Mouse (Mus musculus): ENCODE measurements around the gene Grhpr.

Grhpr gene

GRCm38 (mm10) chr4:44963156-44963555, 18.0 kb upstream of the Grhpr start:
- no peaks in the 10 kb centered on the region for H3K36me3 ChIP-seq (ENCODE audit: control insufficient read depth, insufficient read depth, low read length, poor library complexity, severe bottlenecking)
- H3K27me3 ChIP-seq (ENCODE audit: control insufficient read depth, insufficient read depth, low read length, poor library complexity, severe bottlenecking), result no peaks in the 10 kb centered on the region
- DNase-seq (ENCODE audit: low read depth, low spot score), result no peak

GRCm38 (mm10) chr4:44965175-44965574, 16.0 kb upstream of the Grhpr start:
- no peak for DNase-seq (ENCODE audit: low read depth, low spot score)
- Histone ChIP-seq H3K27me3 (ENCODE audit: control insufficient read depth, insufficient read depth, low read length, poor library complexity, severe bottlenecking) (no peaks in the 10 kb centered on the region), H3K36me3 (ENCODE audit: control insufficient read depth, insufficient read depth, low read length, poor library complexity, severe bottlenecking) (no peaks in the 10 kb centered on the region)

- H3K27me3 ChIP-seq (ENCODE audit: control insufficient read depth, insufficient read depth, low read length, poor library complexity, severe bottlenecking), result no peaks in the 10 kb centered on the region
- DNase-seq (ENCODE audit: low read depth, low spot score), result no peak
Measured at GRCm38 (mm10) chr4:44965736-44966135, 15.5 kb upstream of the Grhpr start.

GRCm38 (mm10) chr4:44967402-44967801, 13.8 kb upstream of the Grhpr start:
- DNase-seq (ENCODE audit: low read depth, low spot score), result peak; percentile 80
- Histone ChIP-seq H3K36me3 (ENCODE audit: control insufficient read depth, insufficient read depth, low read length, poor library complexity, severe bottlenecking) (no peaks in the 10 kb centered on the region), H3K27me3 (ENCODE audit: control insufficient read depth, insufficient read depth, low read length, poor library complexity, severe bottlenecking) (no peaks in the 10 kb centered on the region)

More at GRCm38 (mm10) chr4:44965736-44966135, 15.5 kb upstream of the Grhpr start:
- no peaks in the 10 kb centered on the region for H3K36me3 ChIP-seq (ENCODE audit: control insufficient read depth, insufficient read depth, low read length, poor library complexity, severe bottlenecking)

GRCm38 (mm10) chr4:44970056-44970455, 11.1 kb upstream of the Grhpr start:
- no peaks in the 10 kb centered on the region for H3K27me3 ChIP-seq (ENCODE audit: control insufficient read depth, insufficient read depth, low read length, poor library complexity, severe bottlenecking)
- peak; percentile 85 for DNase-seq (ENCODE audit: low read depth, low spot score)
- no peaks in the 10 kb centered on the region for H3K36me3 ChIP-seq (ENCODE audit: control insufficient read depth, insufficient read depth, low read length, poor library complexity, severe bottlenecking)

GRCm38 (mm10) chr4:44970612-44971110, 10.5 kb upstream of the Grhpr start:
- H3K36me3 ChIP-seq (ENCODE audit: control insufficient read depth, insufficient read depth, low read length, poor library complexity, severe bottlenecking), result no peaks in the 10 kb centered on the region
- H3K27me3 ChIP-seq (ENCODE audit: control insufficient read depth, insufficient read depth, low read length, poor library complexity, severe bottlenecking), result no peaks in the 10 kb centered on the region
- peak; percentile 86 for DNase-seq (ENCODE audit: low read depth, low spot score)

- no peaks in the 10 kb centered on the region for H3K27me3 ChIP-seq (ENCODE audit: control insufficient read depth, insufficient read depth, low read length, poor library complexity, severe bottlenecking)
- DNase-seq (ENCODE audit: low read depth, low spot score), result peak; percentile 90
- H3K36me3 ChIP-seq (ENCODE audit: control insufficient read depth, insufficient read depth, low read length, poor library complexity, severe bottlenecking), result no peaks in the 10 kb centered on the region
Measured at GRCm38 (mm10) chr4:44973450-44973849, 7.7 kb upstream of the Grhpr start.

- H3K27me3 ChIP-seq (ENCODE audit: control insufficient read depth, insufficient read depth, low read length, poor library complexity, severe bottlenecking), result no peaks in the 10 kb centered on the region
- no peaks in the 10 kb centered on the region for H3K36me3 ChIP-seq (ENCODE audit: control insufficient read depth, insufficient read depth, low read length, poor library complexity, severe bottlenecking)
- no peak for DNase-seq (ENCODE audit: low read depth, low spot score)
Measured at GRCm38 (mm10) chr4:44973871-44974270, 7.3 kb upstream of the Grhpr start.

- DNase-seq (ENCODE audit: low read depth, low spot score), result no peak
- no peaks in the 10 kb centered on the region for H3K27me3 ChIP-seq (ENCODE audit: control insufficient read depth, insufficient read depth, low read length, poor library complexity, severe bottlenecking)
- no peaks in the 10 kb centered on the region for H3K36me3 ChIP-seq (ENCODE audit: control insufficient read depth, insufficient read depth, low read length, poor library complexity, severe bottlenecking)
Measured at GRCm38 (mm10) chr4:44974331-44974730, 6.9 kb upstream of the Grhpr start.

GRCm38 (mm10) chr4:44976026-44976615, 5.1 kb upstream of the Grhpr start:
- H3K36me3 ChIP-seq (ENCODE audit: control insufficient read depth, insufficient read depth, low read length, poor library complexity, severe bottlenecking), result no peaks in the 10 kb centered on the region
- no peaks in the 10 kb centered on the region for H3K27me3 ChIP-seq (ENCODE audit: control insufficient read depth, insufficient read depth, low read length, poor library complexity, severe bottlenecking)
- no peak for DNase-seq (ENCODE audit: low read depth, low spot score)

GRCm38 (mm10) chr4:44976921-44977710, 4.1 kb upstream of the Grhpr start:
- DNase-seq (ENCODE audit: low read depth, low spot score), result no peak
- no peaks in the 10 kb centered on the region for H3K36me3 ChIP-seq (ENCODE audit: control insufficient read depth, insufficient read depth, low read length, poor library complexity, severe bottlenecking)
- H3K27me3 ChIP-seq (ENCODE audit: control insufficient read depth, insufficient read depth, low read length, poor library complexity, severe bottlenecking), result no peaks in the 10 kb centered on the region

GRCm38 (mm10) chr4:44978175-44978574, 3.0 kb upstream of the Grhpr start:
- Histone ChIP-seq H3K36me3 (ENCODE audit: control insufficient read depth, insufficient read depth, low read length, poor library complexity, severe bottlenecking) (no peaks in the 10 kb centered on the region), H3K27me3 (ENCODE audit: control insufficient read depth, insufficient read depth, low read length, poor library complexity, severe bottlenecking) (no peaks in the 10 kb centered on the region)
- no peak for DNase-seq (ENCODE audit: low read depth, low spot score)

GRCm38 (mm10) chr4:44979794-44980338, 1.3 kb upstream of the Grhpr start:
- DNase-seq (ENCODE audit: low read depth, low spot score), result no peak
- Histone ChIP-seq H3K27me3 (ENCODE audit: control insufficient read depth, insufficient read depth, low read length, poor library complexity, severe bottlenecking) (no peaks in the 10 kb centered on the region), H3K36me3 (ENCODE audit: control insufficient read depth, insufficient read depth, low read length, poor library complexity, severe bottlenecking) (no peaks in the 10 kb centered on the region)

- no peaks in the 10 kb centered on the region for H3K27me3 ChIP-seq (ENCODE audit: control insufficient read depth, insufficient read depth, low read length, poor library complexity, severe bottlenecking)
- H3K36me3 ChIP-seq (ENCODE audit: control insufficient read depth, insufficient read depth, low read length, poor library complexity, severe bottlenecking), result no peaks in the 10 kb centered on the region; the same call in 1 of the 2 replicates
- DNase-seq (ENCODE audit: low read depth, low spot score), result no peak
Measured at GRCm38 (mm10) chr4:44981974-44982287, 736 bp downstream of the Grhpr start.

GRCm38 (mm10) chr4:44982440-44983130, 1.4 kb downstream of the Grhpr start:
- no peaks in the 10 kb centered on the region; the same call in 1 of the 2 replicates for H3K36me3 ChIP-seq (ENCODE audit: control insufficient read depth, insufficient read depth, low read length, poor library complexity, severe bottlenecking)
- no peak for DNase-seq (ENCODE audit: low read depth, low spot score)
- no peaks in the 10 kb centered on the region for H3K27me3 ChIP-seq (ENCODE audit: control insufficient read depth, insufficient read depth, low read length, poor library complexity, severe bottlenecking)
